Mouse (Mus musculus): ENCODE results near the gene Lsm14a. TPM values are rescaled to one million over a fixed set of nuclear protein-coding genes. Genes with fewer than 3 reads are reported as not detected.

Gene Lsm14a
- polyA plus RNA-seq, 1 experiment from 2014 or later, result 84.0 TPM

DNA sequence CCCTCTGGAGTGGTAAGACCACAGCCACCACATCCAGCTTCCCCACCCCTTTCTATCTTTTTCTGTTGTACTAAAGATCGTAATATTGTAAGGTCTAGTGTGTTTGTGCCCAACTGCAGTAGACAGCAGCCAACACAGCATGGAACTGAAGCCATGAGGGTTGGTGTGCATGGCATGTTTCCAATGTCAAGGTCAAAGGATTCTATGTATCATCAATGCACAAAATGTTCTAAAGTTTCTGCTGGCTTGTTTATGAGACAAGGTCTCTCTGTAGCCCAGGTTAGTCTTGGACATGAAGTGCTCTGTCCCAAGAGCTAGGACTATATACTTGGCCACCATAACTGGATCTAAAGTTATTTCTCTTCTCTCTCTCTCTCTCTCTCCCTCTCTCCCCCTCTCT, 68.3 kb downstream of the Lsm14a start:
- Histone ChIP-seq H3K27ac (no peak overlapping the region), H3K9ac (no peak overlapping the region), H3K36me3 (no peaks in the 10 kb centered on the region), H3K9me3 (no peaks in the 10 kb centered on the region), H3K4me3 (replicated peaks) (no peak overlapping the region), H3K4me1 (peaks cover 3% of the 10 kb centered on the region; the same call in 1 of the 2 replicates), H3K27me3 (replicated peaks) (no peaks in the 10 kb centered on the region), H3K4me2 (no peak overlapping the region)
- ATAC-seq (ENCODE audit: insufficient read depth, low FRiP score, low read depth), result no peak
- 92% methylated on average over 1 of the region's 1 CpGs for WGBS

DNA sequence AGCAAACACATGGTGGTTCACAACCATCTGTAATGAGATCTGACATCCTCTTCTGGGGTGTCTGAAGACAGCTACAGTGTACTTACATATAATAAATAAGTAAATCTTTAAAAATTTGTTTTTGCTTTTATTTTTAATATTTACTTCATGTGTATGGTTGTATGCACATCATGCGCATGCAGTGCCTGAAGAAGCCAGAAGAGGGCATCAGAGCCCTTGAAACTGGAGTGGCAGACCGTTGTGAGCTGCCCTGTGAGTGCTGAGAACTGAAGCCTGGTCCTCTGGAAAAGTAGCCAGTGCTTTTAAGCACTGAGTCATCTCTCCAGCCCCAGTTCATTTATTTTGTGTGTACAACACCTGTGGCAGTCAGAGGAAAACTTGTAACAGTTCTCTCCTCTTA, 69.1 kb downstream of the Lsm14a start:
- H3K27ac ChIP-seq, result no peak overlapping the region
- ATAC-seq (ENCODE audit: insufficient read depth, low FRiP score, low read depth), result no peak
- H3K4me3 ChIP-seq (replicated peaks), result no peak overlapping the region
- no peak overlapping the region for H3K4me2 ChIP-seq
- H3K27me3 ChIP-seq (replicated peaks), result no peaks in the 10 kb centered on the region
- 93% methylated on average over 2 of the region's 2 CpGs for WGBS
- peaks cover 4% of the 10 kb centered on the region; the same call in 1 of the 2 replicates for H3K4me1 ChIP-seq
- H3K9ac ChIP-seq, result no peak overlapping the region
- no peaks in the 10 kb centered on the region for H3K36me3 ChIP-seq
- H3K9me3 ChIP-seq, result no peaks in the 10 kb centered on the region

DNA sequence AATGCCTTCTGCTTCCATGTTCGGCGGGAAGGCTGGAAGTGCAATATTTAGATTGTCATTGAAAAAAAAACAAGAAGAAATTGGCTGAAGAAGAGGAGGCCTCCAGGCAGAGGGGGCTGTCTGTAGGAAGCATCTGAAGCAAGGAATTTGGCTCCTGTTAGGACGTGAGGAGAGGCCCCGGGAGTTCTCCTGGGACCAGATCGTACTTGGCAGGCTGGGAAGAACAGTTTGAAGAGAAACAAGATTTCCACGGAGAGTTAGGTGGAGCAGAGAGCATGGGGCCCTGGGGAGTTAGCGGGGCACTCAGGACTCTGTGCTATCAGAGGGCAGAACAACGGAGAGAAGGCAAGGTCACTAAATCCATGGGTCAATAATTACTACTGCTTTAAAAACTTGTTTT, 69.8 kb downstream of the Lsm14a start:
- no peak for ATAC-seq (ENCODE audit: insufficient read depth, low FRiP score, low read depth)
- Histone ChIP-seq H3K4me2 (no peak overlapping the region), H3K9ac (no peak overlapping the region), H3K27me3 (replicated peaks) (no peaks in the 10 kb centered on the region), H3K27ac (no peak overlapping the region), H3K4me3 (replicated peaks) (no peak overlapping the region), H3K9me3 (no peaks in the 10 kb centered on the region), H3K4me1 (peaks cover 4% of the 10 kb centered on the region; the same call in 1 of the 2 replicates), H3K36me3 (no peaks in the 10 kb centered on the region)
- WGBS, result 59% methylated on average over 8 of the region's 8 CpGs

DNA sequence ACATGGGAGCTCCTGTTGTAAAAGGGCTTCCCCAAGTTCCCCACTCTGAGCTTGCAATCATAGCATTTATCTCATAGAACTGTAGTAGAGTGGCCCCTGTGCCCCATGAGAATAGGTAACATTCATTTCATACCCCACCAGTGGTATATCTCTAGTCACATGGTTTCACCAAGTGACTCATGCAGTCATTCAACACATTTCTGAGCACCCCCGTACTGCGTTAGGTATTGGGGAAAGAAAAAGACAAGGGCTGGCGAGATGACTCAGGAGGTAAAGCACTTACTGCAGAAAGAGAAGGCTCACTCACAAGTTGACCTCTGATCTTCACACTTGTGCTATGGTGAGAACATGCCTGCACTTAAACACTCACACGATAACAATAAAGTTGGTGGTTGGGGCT, 71.2 kb downstream of the Lsm14a start:
- WGBS, result 84% methylated on average over 4 of the region's 4 CpGs
- ATAC-seq (ENCODE audit: insufficient read depth, low FRiP score, low read depth), result no peak
- H3K36me3 ChIP-seq, result no peaks in the 10 kb centered on the region
- H3K9ac ChIP-seq, result no peak overlapping the region
- no peak overlapping the region for H3K4me3 ChIP-seq (replicated peaks)
- peaks cover 4% of the 10 kb centered on the region; the same call in 1 of the 2 replicates for H3K4me1 ChIP-seq
- no peak overlapping the region for H3K4me2 ChIP-seq
- H3K27ac ChIP-seq, result no peak overlapping the region
- H3K27me3 ChIP-seq (replicated peaks), result no peaks in the 10 kb centered on the region
- no peaks in the 10 kb centered on the region for H3K9me3 ChIP-seq

DNA sequence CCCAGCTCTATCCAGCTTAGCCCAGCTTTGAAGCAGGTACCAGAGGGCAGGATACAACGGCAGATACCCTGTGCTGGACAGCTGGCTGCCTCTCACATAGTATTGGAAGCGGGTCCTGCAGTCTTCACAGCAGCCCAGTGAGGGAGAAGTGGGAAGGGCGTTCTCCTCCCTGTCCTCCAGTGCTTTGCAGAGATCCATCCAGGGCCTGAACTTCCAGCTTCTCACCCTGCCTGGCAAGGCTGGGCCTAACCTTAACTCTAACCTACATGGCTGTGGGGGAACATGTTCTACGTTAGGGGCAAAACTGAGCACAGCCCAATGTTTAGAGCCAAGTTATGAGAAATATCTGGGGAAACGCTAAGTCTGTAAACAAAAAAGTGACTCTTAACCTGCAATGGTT, 72.0 kb downstream of the Lsm14a start:
- no peak for ATAC-seq (ENCODE audit: insufficient read depth, low FRiP score, low read depth)
- H3K9me3 ChIP-seq, result no peaks in the 10 kb centered on the region
- H3K27me3 ChIP-seq (replicated peaks), result no peaks in the 10 kb centered on the region
- H3K27ac ChIP-seq, result no peak overlapping the region
- 61% methylated on average over 5 of the region's 5 CpGs for WGBS
- H3K4me2 ChIP-seq, result no peak overlapping the region
- no peak overlapping the region for H3K4me3 ChIP-seq (replicated peaks)
- H3K4me1 ChIP-seq, result peaks cover 4% of the 10 kb centered on the region; the same call in 1 of the 2 replicates
- no peaks in the 10 kb centered on the region for H3K36me3 ChIP-seq
- no peak overlapping the region for H3K9ac ChIP-seq

DNA sequence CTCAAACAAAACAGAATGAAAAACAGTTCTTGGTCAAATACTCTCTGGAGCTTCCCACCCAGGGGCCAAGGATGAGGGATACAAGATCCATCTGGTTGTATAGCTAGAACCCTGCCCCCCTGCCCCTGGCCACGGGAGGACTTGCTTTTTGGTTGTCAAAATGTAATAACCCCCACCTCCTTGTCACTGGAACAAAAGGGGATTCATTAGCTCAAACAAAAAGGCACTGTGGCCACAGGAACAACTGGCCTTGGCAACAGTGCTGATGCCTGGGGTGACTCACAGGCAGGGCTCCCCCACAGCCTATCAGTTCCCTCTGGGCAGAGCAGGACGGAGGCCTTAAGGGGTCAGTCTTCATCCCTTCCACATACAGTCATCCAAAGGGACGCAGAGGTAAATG, 73.2 kb downstream of the Lsm14a start:
- Histone ChIP-seq H3K9me3 (no peaks in the 10 kb centered on the region), H3K4me1 (peaks cover 4% of the 10 kb centered on the region; the same call in 1 of the 2 replicates), H3K4me3 (replicated peaks) (no peak overlapping the region), H3K9ac (no peak overlapping the region), H3K4me2 (no peak overlapping the region), H3K27ac (peak overlapping the region; percentile 54), H3K27me3 (replicated peaks) (no peaks in the 10 kb centered on the region), H3K36me3 (no peaks in the 10 kb centered on the region)
- WGBS, result 48% methylated on average over 3 of the region's 3 CpGs
- no peak for ATAC-seq (ENCODE audit: insufficient read depth, low FRiP score, low read depth)

DNA sequence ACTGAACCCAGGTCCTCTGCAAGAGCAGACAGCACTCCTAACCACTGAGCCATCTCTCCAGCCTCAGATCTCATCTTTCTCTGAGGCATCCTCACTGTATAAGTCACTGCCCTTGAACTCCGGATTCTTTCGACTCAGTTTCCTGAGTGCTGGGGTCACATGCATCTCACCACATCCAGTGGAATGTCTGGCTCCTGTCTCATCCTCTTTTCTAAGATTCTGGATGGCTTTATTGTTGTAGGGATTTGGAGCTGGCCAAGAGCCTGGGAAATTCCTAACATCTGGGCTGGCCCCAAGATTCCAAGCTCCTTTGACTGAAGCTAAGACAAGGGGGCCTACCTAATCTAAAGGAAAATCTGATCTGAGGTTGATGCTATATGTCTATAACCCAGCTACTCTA, 74.0 kb downstream of the Lsm14a start:
- ATAC-seq (ENCODE audit: insufficient read depth, low FRiP score, low read depth), result no peak; the same call in 1 of the 2 replicates
- Histone ChIP-seq H3K27ac (peak overlapping the region; percentile 82), H3K4me3 (replicated peaks) (no peak overlapping the region), H3K4me1 (peaks cover 4% of the 10 kb centered on the region; the same call in 1 of the 2 replicates), H3K9ac (no peak overlapping the region), H3K4me2 (no peak overlapping the region), H3K9me3 (no peaks in the 10 kb centered on the region), H3K36me3 (no peaks in the 10 kb centered on the region), H3K27me3 (replicated peaks) (no peaks in the 10 kb centered on the region)
- 58% methylated on average over 2 of the region's 2 CpGs for WGBS

DNA sequence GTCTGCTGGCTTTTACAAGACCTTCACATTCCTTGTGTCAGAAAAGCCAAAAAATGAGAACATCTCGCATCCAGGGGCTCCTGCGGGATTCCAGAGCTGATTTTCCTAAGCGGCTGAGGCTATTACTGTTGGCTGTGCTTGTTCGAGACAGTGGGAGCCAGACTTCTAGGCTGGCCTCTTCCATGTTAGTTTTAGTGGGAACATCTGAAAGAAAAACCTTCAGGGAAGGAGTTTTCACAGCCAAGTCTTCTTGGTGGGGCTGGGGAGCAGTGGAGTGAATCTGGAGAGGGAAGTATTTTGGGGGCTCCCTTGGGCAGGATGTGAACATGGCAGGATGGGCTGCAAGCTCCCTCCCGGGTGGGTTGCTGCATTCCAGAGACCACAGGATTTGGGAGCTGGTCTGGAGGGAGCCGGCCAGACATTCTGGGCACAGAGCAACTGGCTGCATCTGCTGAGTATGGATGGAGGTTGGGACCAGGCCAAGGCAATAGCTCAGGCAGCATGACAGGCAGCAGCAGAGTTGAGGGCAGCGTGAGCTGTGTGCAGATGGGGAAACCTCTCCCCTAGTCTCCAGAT, 75.1 kb downstream of the Lsm14a start:
- ATAC-seq (ENCODE audit: insufficient read depth, low FRiP score, low read depth), result peak; percentile 64
- Histone ChIP-seq H3K4me2 (no peak overlapping the region), H3K36me3 (no peaks in the 10 kb centered on the region), H3K9me3 (no peaks in the 10 kb centered on the region), H3K27me3 (replicated peaks) (no peaks in the 10 kb centered on the region), H3K9ac (no peak overlapping the region), H3K4me3 (replicated peaks) (no peak overlapping the region), H3K4me1 (peaks cover 4% of the 10 kb centered on the region; the same call in 1 of the 2 replicates), H3K27ac (peak overlapping the region; percentile 82)
- 20% methylated on average over 7 of the region's 7 CpGs for WGBS

DNA sequence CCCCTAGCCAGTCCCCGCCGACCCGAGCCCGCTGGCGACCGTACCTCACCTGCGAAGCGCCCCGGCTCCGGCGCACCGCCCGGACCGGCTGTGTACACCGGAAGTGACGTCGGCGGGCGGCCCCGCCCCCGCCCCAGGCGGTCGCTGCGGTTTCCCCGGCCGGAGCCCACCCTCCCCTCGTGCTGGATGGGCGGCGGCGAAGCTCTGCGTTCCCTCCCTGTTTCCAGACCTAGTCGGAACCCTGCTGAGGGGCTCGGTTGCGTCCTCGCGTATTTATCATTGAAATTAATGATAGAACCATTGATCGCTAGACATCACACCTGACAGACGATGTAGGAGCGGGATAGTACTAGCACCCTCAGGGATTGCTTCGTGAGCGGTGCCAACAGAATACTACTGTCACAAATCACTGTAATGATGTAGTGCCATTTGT, 79.7 kb downstream of the Lsm14a start, which contains the start of gene 4931406P16Rik:
Gene 4931406P16Rik, minus strand, starts transcription at position 109 of the 433 bp plus-strand sequence.
- Histone ChIP-seq H3K4me1 (no peaks in the 10 kb centered on the region; the same call in 1 of the 2 replicates), H3K36me3 (no peaks in the 10 kb centered on the region), H3K27ac (peak within 1 kb of the TSS; percentile 89), H3K4me2 (peak within 1 kb of the TSS; percentile 77), H3K4me3 (replicated peaks) (peak within 1 kb of the TSS; percentile 97), H3K9ac (peak within 1 kb of the TSS; percentile 89), H3K9me3 (no peaks in the 10 kb centered on the region), H3K27me3 (replicated peaks) (no peaks in the 10 kb centered on the region)
- 1% methylated on average over 35 of the region's 41 CpGs for WGBS
- ATAC-seq (ENCODE audit: insufficient read depth, low FRiP score, low read depth), result peak; percentile 88

DNA sequence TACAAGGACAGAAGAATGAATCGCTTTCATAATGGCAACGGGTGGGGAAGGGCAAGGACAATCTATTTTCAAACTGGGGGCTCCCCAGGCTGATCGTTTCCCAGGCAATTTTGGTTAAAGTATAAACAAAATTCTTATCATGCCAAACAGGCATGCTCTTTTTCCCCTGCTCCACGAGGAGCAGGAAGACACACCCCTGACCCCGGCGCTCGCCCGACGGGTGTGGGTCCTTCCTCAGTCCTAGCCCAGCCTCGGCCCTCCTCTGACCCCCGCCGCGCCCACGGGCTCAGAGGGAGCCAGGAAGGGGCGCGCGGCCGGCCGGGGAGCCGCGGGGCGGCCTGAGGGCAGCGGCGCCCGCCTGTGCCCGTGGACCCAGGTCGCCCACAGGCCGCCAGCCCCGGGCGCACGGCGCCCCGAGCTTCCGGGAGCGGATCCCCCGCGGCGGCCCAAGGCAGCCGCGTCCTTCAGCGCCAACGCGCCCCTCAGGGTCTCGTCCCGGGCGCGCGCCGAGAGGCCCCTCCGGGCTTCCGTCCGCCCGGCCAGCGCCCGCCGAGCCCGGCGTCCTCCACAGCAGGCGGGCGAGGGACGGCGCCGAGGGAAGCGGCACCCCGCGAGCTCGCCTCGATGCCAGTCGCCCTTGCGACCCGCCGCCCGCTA, 80.2 kb downstream of the Lsm14a start:
- Histone ChIP-seq H3K27me3 (replicated peaks) (no peaks in the 10 kb centered on the region), H3K27ac (peak overlapping the region; percentile 89), H3K9me3 (no peaks in the 10 kb centered on the region), H3K36me3 (no peaks in the 10 kb centered on the region), H3K4me3 (replicated peaks) (peak overlapping the region; percentile 97), H3K4me1 (no peaks in the 10 kb centered on the region; the same call in 1 of the 2 replicates), H3K9ac (peak overlapping the region; percentile 89), H3K4me2 (peak overlapping the region; percentile 65)
- ATAC-seq (ENCODE audit: insufficient read depth, low FRiP score, low read depth), result peak; percentile 86
- WGBS, result 0% methylated on average over 56 of the region's 73 CpGs

DNA sequence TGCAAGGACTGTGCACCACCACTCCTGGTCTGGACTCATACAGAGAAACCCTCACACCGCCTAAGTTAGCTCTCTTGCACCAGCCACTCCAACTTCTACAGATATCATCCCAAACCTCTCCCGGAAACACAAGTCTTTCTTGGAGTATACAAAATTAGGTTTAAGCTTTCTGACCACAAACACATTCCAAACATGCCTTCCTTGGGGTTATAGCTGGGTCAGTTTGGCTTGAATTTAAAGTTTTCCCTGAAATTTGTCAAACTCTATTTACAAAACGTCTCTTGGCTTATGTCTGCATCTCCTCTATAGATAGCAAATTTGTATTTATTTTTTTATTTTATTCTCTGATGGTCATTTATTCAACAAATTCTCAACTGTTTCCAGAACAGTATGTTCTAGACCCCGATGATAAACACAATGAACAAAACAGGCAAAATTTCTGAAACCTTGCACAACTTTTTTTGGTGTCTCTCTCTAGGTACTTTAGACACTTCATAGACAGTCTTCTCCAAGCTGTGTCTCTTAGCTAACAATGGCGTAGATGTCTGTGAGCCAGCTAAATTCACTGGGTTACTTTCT, 83.8 kb downstream of the Lsm14a start:
- Histone ChIP-seq H3K4me2 (no peak overlapping the region), H3K36me3 (no peaks in the 10 kb centered on the region), H3K4me1 (peaks cover 6% of the 10 kb centered on the region; the same call in 1 of the 2 replicates), H3K9me3 (no peaks in the 10 kb centered on the region), H3K4me3 (replicated peaks) (no peak overlapping the region), H3K9ac (no peak overlapping the region), H3K27me3 (replicated peaks) (no peaks in the 10 kb centered on the region), H3K27ac (no peak overlapping the region)
- ATAC-seq (ENCODE audit: insufficient read depth, low FRiP score, low read depth), result no peak
- 49% methylated on average over 5 of the region's 5 CpGs for whole genome bisulfite sequencing

DNA sequence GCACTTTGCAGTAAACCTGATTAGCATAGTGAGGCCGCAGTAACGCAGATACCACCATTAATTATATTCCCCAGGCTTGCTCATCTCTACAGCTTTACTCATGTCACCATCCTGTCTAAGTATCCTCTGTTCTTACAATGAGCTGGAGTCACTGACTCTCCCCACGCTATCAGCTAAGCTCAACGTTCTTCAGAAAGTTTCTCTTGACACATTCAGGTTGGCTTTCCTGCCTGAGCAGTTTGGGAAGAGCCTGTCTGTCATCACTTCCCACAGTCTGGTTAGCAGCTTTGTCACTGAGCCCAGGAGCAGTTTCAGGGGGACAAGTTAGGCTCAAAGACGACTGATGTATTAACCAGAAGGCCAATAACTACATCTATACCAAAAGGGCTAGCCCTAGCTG, 84.5 kb downstream of the Lsm14a start:
- H3K27ac ChIP-seq, result no peak overlapping the region
- peaks cover 6% of the 10 kb centered on the region; the same call in 1 of the 2 replicates for H3K4me1 ChIP-seq
- no peak overlapping the region for H3K9ac ChIP-seq
- no peaks in the 10 kb centered on the region for H3K36me3 ChIP-seq
- 58% methylated on average over 5 of the region's 5 CpGs for whole genome bisulfite sequencing
- H3K9me3 ChIP-seq, result no peaks in the 10 kb centered on the region
- no peak overlapping the region for H3K4me3 ChIP-seq (replicated peaks)
- H3K4me2 ChIP-seq, result no peak overlapping the region
- no peak for ATAC-seq (ENCODE audit: insufficient read depth, low FRiP score, low read depth)
- H3K27me3 ChIP-seq (replicated peaks), result no peaks in the 10 kb centered on the region

All from stomach, embryonic 15.5 days (tissue).